Mouse (Mus musculus): ENCODE measurements around the gene 6820408C15Rik. TPM values are rescaled to one million over a fixed set of nuclear protein-coding genes. Genes with fewer than 3 reads are reported as not detected.
A peak's percentile ranks its signal among the peaks of the same experiment; 100 is the strongest.

The 6820408C15Rik gene
- total and polyA plus RNA-seq, 3 experiments, result not detected

DNA sequence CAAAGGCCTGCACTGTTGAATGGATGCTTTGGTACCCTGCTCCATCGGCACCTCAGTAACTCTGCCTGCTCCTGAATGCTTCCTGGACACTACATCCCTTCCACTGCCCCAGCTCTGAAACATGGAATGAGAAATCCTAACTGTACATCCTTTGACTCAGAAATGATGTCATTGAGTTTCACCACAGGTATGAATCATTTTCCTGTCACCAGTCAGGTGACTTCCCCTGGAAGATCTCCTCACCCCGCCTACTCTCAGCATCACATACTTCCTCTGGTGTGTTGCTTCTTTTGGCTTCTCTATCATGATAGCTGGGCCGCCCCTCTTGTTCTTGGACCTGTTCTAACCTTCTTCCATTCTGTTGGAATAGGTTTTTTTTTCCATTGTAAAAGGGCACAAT lies 65.5 kb downstream of the 6820408C15Rik start:
- no peaks in the 10 kb centered on the region for H3K36me3 ChIP-seq (replicated peaks in 1 of 2; ENCODE audit: control insufficient read depth in 1 of 2, insufficient read depth in 1 of 2, low read length in 1 of 2)

DNA sequence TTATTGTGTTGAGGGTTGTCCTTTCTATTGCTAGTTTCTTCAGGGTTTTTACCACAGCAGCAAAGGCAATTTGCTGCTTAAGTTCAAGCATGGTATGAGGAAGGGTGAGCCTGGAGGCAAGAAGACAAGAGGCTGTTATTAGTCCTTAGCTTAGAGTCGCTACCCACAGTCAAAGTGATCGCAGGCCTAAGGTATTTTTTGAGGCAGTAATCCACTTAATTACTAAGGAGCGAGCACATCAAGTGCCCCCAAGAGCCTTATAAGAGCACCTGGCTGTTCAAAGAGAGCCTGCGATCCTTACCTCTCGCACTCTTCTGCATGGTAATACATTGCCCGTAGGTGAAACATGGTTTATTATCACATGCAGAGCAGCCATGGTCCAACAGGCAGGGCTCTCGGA lies 66.3 kb downstream of the 6820408C15Rik start:
- Histone ChIP-seq H3K4me2 (ENCODE audit: insufficient read depth, low read depth, poor library complexity, severe bottlenecking) (no peak overlapping the region), H3K9ac (ENCODE audit: insufficient read depth, low read depth) (no peak overlapping the region), H3K79me2 (replicated peaks; ENCODE audit: control insufficient read depth, extremely low read depth, insufficient read depth, poor library complexity, severe bottlenecking) (no peaks in the 10 kb centered on the region), H3K4me1 (ENCODE audit: control insufficient read depth in 1 of 2, insufficient read depth in 2 of 2) (peaks cover 0 to 4% of the 10 kb centered on the region in 2 experiments; a peak in 1 of 4 replicates), H3K27me3 (replicated peaks) (peaks cover 4% of the 10 kb centered on the region), H3K4me3 (replicated peaks in 1 of 3; ENCODE audit: low read depth in 2 of 3, low read length in 2 of 3, poor library complexity in 1 of 3) (no peak overlapping the region), H3K27ac (ENCODE audit: insufficient read depth, low read depth) (no peak overlapping the region), H3K36me3 (replicated peaks in 1 of 2; ENCODE audit: control insufficient read depth in 1 of 2, insufficient read depth in 1 of 2, low read length in 1 of 2) (no peaks in the 10 kb centered on the region), H3K9me3 (replicated peaks; ENCODE audit: low read length) (no peaks in the 10 kb centered on the region)
- no peak for DNase-seq (ENCODE audit: extremely low read depth)
- in situ Hi-C loops (cut with MboI; ENCODE audit: low pct_ligation_motif_present, low pct_unique_long_range_greater_than_20kb, low sequenced_read_pairs) (no loop called here), dilution Hi-C loops (cut with MboI; ENCODE audit: extremely low pct_ligation_motif_present, extremely low pct_unique_long_range_greater_than_20kb, low sequenced_read_pairs) (no loop called here)
- TF ChIP-seq ELF1 (IDR thresholded peaks at IDR 0.05; ENCODE audit: low read depth, low read length), result no peak
- TF ChIP-seq MAZ (IDR thresholded peaks at IDR 0.05; ENCODE audit: low read depth, low read length), result no peak
- TF ChIP-seq MXI1 (IDR thresholded peaks at IDR 0.05; ENCODE audit: low read depth, low read length), result no peak
- TF ChIP-seq PAX5 (IDR thresholded peaks at IDR 0.05; ENCODE audit: low read length), result no peak
- no peak for TF ChIP-seq KAT2A (IDR thresholded peaks at IDR 0.05; ENCODE audit: insufficient replicate concordance, low read length)
- TF ChIP-seq HCFC1 (IDR thresholded peaks at IDR 0.05; ENCODE audit: low read depth, low read length), result no peak
- TF ChIP-seq E2F4 (IDR thresholded peaks at IDR 0.05; ENCODE audit: insufficient replicate concordance, low read depth, low read length), result no peak
- TF ChIP-seq EP300 (IDR thresholded peaks at IDR 0.05; ENCODE audit: low read length), result no peak
- no peak for TF ChIP-seq ETS1 (conservative IDR thresholded peaks at IDR 0.05; ENCODE audit: low read depth, low read length)
- no peak for TF ChIP-seq SMC3 (IDR thresholded peaks at IDR 0.05; ENCODE audit: low read depth, low read length)
- TF ChIP-seq POLR2A (IDR thresholded peaks at IDR 0.05; ENCODE audit: low read depth, low read length), result no peak
- no peak for TF ChIP-seq ZKSCAN1 (IDR thresholded peaks at IDR 0.05; ENCODE audit: borderline replicate concordance, low read depth, low read length)
- no peak for TF ChIP-seq CTCF (conservative IDR thresholded peaks at IDR 0.05 in 1 of 2, IDR thresholded peaks at IDR 0.05 in 1 of 2; ENCODE audit: low read depth in 2 of 2, low read length in 2 of 2)
- no peak for TF ChIP-seq ZC3H11A (IDR thresholded peaks at IDR 0.05; ENCODE audit: low read depth, low read length)
- TF ChIP-seq TCF12 (IDR thresholded peaks at IDR 0.05; ENCODE audit: low read depth, low read length), result no peak
- no peak for TF ChIP-seq RCOR1 (conservative IDR thresholded peaks at IDR 0.05; ENCODE audit: low read depth, low read length)
- TF ChIP-seq JUN (IDR thresholded peaks at IDR 0.05; ENCODE audit: insufficient read depth, low read depth, low read length), result no peak

More for the DNA sequence above, 65.5 kb downstream of the 6820408C15Rik start:
- peak; percentile 18; the same call in 1 of the 2 replicates for TF ChIP-seq JUN (IDR thresholded peaks at IDR 0.05; ENCODE audit: insufficient read depth, low read depth, low read length)
- TF ChIP-seq IRF4 (IDR thresholded peaks at IDR 0.05; ENCODE audit: low read depth, low read length), result no peak
- TF ChIP-seq POLR2A (IDR thresholded peaks at IDR 0.05; ENCODE audit: low read depth, low read length), result no peak
- no peak for TF ChIP-seq RCOR1 (conservative IDR thresholded peaks at IDR 0.05; ENCODE audit: low read depth, low read length)
- no peak for TF ChIP-seq USF1 (IDR thresholded peaks at IDR 0.05; ENCODE audit: low read depth, low read length)
- peak; percentile 53 for TF ChIP-seq BHLHE40 (IDR thresholded peaks at IDR 0.05; ENCODE audit: low read depth, low read length)
- no peak for TF ChIP-seq JUND (conservative IDR thresholded peaks at IDR 0.05; ENCODE audit: low read depth, low read length)
- no peak for TF ChIP-seq MYC (IDR thresholded peaks at IDR 0.05; ENCODE audit: low read depth, low read length)
- TF ChIP-seq UBTF (IDR thresholded peaks at IDR 0.05; ENCODE audit: low read depth, low read length), result no peak
- TF ChIP-seq POLR2AphosphoS2 (IDR thresholded peaks at IDR 0.05; ENCODE audit: low read depth, low read length), result no peak
- no peak for TF ChIP-seq CTCF (conservative IDR thresholded peaks at IDR 0.05 in 1 of 2, IDR thresholded peaks at IDR 0.05 in 1 of 2; ENCODE audit: low read depth in 2 of 2, low read length in 2 of 2)
- TF ChIP-seq MXI1 (IDR thresholded peaks at IDR 0.05; ENCODE audit: low read depth, low read length), result no peak
- no peak for TF ChIP-seq NELFE (IDR thresholded peaks at IDR 0.05; ENCODE audit: low read depth, low read length)
- no peak for TF ChIP-seq ETS1 (conservative IDR thresholded peaks at IDR 0.05; ENCODE audit: low read depth, low read length)
- Histone ChIP-seq H3K27ac (ENCODE audit: insufficient read depth, low read depth) (no peak overlapping the region), H3K4me3 (replicated peaks in 1 of 3; ENCODE audit: low read depth in 2 of 3, low read length in 2 of 3, poor library complexity in 1 of 3) (no peak overlapping the region), H3K4me1 (ENCODE audit: control insufficient read depth in 1 of 2, insufficient read depth in 2 of 2) (peaks cover 0 to 4% of the 10 kb centered on the region in 2 experiments; a peak in 1 of 4 replicates), H3K9me3 (replicated peaks; ENCODE audit: low read length) (no peaks in the 10 kb centered on the region), H3K79me2 (replicated peaks; ENCODE audit: control insufficient read depth, extremely low read depth, insufficient read depth, poor library complexity, severe bottlenecking) (no peaks in the 10 kb centered on the region), H3K4me2 (ENCODE audit: insufficient read depth, low read depth, poor library complexity, severe bottlenecking) (no peak overlapping the region), H3K27me3 (replicated peaks) (peaks cover 4% of the 10 kb centered on the region), H3K9ac (ENCODE audit: insufficient read depth, low read depth) (no peak overlapping the region)
- no peak for DNase-seq (ENCODE audit: extremely low read depth)
- in situ Hi-C loops (cut with MboI; ENCODE audit: low pct_ligation_motif_present, low pct_unique_long_range_greater_than_20kb, low sequenced_read_pairs) (no loop called here), dilution Hi-C loops (cut with MboI; ENCODE audit: extremely low pct_ligation_motif_present, extremely low pct_unique_long_range_greater_than_20kb, low sequenced_read_pairs) (no loop called here)

All from CH12.LX (cell line).